Mouse (Mus musculus): ENCODE results near the gene Gm8439. TPM values are rescaled to one million over a fixed set of nuclear protein-coding genes. Genes with fewer than 3 reads are reported as not detected.
"Not testable (repeated sequence)": the region's sequence is repeated elsewhere in the genome, so short reads cannot be mapped to it uniquely, and the experiment has no call there.

Gene Gm8439
- total RNA-seq (2021) = not detected
- long read RNA-seq, experiment 1 = 0 reads
- long read RNA-seq, experiment 2 = 0 reads

DNA sequence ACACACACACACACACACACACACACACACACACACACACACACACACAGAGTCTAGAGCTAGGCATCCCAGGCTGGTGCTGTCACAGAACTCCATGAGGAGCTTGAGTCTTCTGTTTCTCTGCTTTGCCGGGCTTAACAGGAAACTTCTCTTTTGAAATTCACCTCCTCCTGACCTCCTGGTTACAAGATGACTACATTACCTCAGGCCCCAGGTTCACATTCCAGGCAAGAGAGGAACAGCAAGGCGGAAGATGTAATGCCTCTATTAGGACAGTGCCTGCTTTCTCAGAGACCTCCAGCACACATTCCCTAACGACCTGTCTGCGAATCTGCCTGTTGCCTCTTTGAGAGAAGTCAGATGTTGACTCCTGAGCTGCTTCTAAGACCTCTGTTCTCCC lies at the start of gene Gm8439:
Gene Gm8439, plus strand, starts transcription at position 301 of the 400 bp plus-strand sequence.
- no peak for DNase-seq (ENCODE audit: low spot score)

DNA sequence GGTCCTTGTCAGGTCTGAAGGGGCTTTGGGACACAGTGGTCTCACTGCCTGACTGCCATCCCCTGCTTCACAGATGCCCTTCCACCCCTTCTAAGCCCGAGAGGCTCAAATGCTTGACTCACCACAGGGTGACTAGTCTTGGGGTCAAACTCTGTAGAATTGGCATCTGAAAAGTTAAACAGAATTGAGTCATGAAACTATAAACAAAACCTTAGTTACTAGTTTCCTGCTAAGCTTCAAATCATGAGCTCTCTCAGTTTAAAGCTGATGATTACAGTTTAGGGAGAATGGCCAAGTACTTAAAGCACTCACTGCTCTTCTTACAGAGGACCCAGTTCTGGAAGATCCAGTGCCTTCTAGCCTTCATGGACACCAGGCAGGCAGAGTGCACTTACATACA lies 43.6 kb upstream of the Gm8439 start:
- DNase-seq (ENCODE audit: low spot score) = no peak

DNA sequence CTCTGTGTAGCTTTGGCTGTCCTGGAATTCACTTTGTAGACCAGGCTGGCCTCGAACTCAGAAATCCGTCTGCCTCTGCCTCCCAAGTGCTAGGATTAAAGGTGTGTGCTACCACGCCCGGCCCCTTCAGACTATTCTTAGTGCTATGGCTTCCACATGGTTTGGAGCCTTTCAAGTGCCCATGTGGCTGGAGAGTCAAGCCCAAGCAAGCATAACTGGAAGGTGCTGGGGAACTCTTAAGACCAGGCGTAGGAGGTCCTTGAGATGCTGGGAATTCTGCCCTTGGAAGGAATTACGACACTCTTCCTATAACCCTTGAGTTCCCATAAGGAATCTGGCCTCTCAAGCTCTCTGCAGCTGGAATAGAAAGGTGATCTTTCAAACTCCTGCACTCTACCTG lies 32.0 kb upstream of the Gm8439 start:
- no peak for DNase-seq (ENCODE audit: low spot score)

DNA sequence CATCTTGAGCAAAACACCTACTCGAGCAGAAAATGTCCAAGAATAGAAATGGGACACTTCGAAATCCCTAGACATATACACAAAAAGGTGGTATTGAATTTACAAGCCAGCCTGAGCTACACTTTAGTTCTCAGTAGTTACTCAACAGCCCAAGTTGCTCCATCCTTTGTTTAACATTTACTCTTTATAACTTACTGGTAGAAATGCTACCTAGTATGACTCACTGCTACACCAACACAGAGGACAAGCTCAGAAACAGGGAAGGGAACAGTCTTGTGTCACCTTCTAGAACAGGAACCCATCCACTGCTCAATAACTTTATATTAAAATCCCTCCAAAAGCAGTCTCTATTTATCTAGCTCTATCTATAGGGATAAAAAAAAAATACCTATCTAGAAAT lies 22.8 kb upstream of the Gm8439 start:
- no peak for DNase-seq (ENCODE audit: low spot score)

DNA sequence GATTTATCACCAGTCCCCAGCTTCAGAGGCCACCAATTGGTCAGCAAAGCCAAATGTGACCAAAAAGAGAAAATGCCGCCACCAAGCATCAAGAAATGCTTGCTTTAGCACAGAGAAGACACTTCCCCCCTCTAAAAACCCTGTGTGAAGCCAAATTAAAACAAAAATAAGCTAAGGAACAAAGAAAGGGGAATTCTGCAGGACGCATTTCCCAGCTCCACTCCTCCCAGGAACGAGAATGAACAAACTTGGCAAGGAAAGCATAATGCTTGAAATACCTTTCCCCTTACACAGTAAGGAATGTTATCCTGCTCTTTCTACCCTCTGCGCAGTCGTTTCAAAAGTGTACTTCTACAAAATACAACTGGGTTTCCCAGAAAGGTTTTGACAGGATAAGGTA lies 20.5 kb upstream of the Gm8439 start:
- DNase-seq (ENCODE audit: low spot score) = no peak

DNA sequence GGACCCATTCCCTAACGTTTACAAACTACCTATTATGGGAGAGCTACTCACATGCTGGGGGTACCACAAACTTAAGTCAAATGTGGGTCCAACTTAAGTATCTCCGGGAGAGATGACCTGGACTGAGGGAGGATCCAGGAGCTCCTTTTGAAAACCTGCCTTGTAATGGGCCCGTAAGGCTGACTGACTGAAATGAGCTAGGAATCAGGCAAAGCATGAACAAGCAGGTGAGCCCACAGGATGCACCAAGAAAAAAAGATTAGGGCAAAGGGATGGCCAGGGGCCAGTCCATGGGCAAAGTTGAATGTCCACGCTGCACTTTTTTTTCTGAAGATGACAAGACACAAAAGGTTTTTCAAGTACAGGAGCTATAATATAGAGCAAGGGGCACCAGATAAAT lies 19.5 kb upstream of the Gm8439 start:
- DNase-seq (ENCODE audit: low spot score) = no peak

DNA sequence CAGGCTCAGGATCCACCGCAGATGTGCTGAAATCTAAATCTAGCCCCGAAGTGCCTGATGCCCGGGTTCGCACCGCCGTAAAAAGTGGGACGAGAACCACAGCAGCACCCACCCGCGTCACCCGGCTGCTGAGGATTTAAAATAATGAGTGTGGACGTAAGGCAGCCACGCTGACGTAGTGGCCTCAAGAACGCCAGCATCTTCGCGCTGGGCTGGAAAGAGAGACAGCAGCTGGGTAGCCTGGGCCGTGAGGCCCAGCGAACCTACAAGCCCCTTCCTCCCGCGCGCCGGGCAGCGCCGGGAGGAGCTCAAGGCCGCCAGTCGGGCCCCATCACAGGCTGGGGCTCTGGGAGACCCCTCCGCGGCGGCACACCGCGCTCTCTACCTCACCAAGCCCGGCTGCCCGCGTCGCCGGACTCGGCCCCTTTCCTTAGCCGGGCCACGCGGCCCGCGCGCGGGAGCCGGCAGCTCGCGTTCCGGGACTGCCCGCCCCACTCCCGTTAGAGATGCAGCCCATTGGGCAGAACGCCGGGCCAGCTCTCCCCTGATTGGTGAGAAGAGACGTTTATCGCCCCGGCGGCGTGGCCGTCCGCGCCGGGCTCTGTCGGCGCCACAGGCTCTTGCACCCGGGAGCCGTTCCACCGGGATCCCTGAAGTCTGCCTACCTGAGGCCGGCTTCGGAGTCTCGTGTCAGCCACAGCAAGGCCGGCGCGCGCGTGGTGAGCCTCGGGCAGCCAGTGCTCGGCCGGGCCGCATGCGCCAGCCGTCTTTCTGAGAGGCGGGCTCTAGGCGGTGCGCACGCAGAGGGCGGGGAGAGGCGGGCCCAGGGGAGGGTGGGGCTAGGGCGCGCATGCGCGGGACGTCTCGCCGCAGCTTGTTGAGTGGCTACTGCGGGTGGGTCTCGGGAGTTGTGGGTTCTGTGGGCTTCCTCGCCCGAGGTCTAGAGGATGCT lies 18.8 kb upstream of the Gm8439 start, which contains the start of gene Ctps:
Gene Ctps, minus strand, starts transcription at position 791 of the 952 bp plus-strand sequence.
- DNase-seq (ENCODE audit: low spot score) = peak; percentile 96

DNA sequence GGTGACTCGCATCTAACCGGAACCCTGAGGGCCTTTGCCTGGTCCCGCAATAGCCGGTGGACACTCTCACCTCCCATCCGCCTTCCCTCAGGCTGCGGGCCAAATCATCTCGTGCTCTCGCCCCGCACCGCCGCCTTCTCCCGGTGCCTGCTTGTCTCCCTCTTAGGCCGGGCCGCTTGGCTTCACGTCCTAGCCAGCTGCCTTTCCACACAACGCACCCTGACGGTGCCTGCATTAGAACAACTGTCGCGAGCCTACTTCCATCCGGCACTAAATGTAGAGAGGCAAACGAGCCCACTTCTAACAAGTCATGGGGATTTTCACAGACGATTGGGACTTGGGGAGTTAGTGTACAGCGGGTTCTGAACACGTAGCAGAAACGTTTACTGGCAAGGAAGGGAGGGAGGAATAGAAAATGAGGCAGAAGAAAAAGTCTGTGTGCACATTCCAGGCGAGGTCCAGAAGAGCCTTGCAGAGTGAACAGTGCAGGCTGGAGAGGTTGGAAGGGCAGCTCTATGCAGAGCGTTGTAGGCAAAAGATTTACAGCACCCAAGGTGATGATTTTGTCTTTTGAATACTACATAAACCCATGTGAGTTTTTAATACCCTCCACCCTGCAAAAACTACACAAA lies 18.0 kb upstream of the Gm8439 start:
- DNase-seq (ENCODE audit: low spot score) = peak; percentile 16

DNA sequence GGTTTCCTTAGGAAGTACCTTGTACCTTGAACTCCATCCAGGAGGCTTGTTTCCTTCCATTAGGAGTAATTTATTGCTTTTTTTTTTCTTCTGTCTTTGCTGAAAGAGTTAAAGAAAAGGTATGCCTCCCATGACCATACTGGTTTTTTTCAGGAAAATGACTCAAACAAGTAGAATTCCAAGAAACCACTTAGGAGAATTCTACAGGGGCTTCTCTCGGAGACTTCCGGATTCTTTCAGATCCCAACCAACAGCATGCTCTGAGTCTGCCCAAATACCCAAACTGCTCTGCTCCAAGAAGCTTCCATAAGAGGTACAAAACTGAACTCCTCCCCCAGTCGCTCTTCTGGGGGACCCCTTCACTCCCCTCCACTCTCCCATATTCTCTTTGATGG lies 17.5 kb upstream of the Gm8439 start:
- DNase-seq (ENCODE audit: low spot score) = no peak

DNA sequence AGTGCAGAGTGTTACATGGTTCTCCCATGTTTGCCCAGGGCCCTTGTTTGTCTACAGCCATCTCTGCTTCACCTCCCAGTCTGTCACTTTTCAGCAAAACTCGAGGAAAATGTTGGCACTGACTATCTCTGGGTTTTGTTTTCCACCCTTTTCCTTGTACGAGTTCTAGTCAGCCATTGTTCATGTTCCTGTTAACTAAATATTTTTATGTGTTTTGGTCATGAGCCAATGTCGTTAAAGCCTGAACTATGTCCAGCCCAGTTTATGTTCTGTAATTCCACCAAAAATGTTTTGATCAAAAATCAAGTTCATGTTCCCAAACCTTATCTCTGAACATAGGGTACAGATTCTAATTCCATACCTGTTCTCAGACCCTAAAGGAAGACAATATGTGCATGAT lies 16.9 kb upstream of the Gm8439 start:
- no peak for DNase-seq (ENCODE audit: low spot score)

DNA sequence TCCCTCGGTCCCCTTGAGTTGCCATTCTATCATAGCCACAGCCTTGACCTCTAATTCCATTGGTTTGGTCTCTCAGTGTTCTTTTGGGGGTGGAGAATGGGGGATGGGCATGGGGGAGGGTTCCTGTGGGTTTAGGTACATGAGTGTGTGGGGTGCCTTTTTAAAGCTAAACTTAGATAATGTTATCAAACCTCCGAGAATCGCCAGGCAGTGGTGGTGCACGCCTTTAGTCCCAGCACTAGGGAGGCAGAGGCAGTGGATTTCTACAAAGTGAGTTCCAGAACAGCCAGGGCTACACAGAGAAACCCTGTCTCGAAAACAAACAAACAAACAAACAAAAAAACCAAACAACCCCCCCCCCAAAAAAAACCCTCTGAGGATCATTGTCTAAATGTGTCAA lies 7.7 kb upstream of the Gm8439 start:
- no peak for DNase-seq (ENCODE audit: low spot score)

DNA sequence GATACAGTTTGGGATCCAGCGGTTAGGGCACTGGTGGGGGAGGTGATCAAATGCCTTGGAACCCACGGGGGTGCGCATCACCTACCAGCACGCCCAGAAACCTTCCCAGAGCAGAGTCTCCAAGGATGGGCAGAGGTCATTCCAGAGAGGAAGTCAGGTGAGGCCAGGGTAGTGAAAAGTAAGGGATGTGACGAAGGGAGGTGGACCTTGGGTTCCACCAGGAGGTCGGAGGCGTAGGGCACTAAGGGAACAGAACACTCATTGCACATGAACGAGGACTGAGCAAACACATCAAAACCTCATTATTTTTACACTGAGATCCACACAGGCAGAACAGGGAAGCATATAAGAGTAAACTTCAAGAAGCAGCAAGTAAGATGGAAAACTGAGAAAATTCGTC lies 6.8 kb upstream of the Gm8439 start:
- DNase-seq (ENCODE audit: low spot score) = no peak

DNA sequence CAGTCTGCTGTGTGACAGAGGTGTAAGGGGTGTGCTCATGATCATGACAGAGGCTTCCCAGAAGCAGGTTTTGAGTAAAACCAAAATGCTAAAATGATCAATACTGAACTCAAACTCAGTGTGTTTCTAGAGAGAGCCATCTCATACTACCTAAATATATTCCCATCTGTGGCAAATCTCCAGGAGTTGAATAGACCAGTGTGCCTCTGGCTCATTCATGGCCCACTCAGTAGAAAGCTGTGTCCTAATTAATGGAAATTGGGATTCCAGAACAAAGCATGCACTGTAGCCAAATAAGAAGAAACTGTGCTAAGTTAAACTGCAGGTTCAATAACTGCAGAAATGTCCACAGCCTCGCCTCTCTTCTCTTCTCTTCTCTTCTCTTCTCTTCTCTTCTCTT lies 1.6 kb upstream of the Gm8439 start:
- DNase-seq (ENCODE audit: low spot score) = no peak

DNA sequence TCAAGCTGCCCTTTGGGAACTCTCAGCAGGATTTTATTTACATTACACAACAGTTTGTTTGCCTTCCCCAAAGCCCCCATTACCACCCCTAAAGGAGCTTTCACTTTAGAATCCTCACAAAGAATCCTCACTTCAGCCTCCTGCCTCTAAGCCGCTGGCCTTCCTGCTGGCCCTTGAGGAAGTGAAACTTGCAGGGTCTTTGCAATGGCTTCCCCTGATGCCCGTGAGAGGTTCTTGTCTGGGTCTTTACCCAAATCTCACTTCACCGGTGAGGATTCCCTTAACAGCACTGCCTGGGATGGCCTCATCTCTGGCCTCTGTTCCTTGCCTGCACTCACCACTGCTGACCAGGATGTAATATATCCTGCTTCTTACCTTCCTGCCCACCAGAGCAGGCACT lies 525 bp downstream of the Gm8439 start:
- no peak for DNase-seq (ENCODE audit: low spot score)

DNA sequence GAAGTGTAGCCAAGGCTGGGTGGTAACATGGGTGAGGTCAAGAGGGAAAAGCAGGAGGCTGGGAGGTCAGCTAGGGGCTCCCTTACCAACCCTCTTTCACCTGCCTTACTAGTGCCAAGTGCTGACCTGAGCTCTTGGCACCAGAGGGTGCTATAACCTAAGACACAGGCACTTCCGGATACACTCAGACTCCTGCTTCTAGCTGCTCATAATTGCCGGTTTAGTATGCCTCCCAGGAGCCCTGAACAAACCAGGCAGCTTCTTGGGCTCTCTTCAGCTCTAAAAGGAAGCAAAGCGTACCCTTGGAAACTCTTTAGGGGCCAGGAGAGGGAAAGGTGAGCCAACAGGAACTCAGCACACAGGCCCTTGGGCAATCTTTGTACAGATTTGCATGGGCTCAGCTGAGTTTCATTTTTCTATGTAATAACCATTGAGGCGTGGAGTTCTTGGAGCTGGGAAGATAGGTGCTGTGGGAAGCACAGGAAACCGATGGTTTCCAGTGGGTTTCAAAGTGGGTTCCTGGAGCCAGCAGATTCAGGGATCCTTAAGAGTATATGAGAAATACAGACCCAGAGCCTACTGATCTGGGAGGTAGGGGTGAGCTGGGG lies 1.4 kb downstream of the Gm8439 start:
- peak; percentile 58 for DNase-seq (ENCODE audit: low spot score)

DNA sequence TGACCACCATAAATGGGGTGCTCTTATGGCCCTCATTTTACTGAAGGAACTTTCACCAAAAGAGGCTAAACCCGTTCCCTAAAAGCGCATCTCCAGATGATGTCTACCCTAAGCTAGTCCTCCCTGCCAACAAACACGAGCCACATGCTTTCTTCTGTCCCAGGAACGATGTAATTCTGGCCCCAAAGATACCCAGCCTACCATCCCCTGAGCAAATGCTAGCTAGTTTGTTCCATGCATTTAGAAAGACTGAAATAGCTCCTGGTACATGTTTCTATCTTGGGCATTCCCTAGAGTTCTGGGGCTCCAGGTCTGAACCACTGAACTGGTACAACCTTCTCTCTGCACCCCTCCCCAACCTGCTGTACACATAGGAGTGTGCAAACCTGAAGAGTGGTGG lies 2.4 kb downstream of the Gm8439 start:
- DNase-seq (ENCODE audit: low spot score) = no peak

DNA sequence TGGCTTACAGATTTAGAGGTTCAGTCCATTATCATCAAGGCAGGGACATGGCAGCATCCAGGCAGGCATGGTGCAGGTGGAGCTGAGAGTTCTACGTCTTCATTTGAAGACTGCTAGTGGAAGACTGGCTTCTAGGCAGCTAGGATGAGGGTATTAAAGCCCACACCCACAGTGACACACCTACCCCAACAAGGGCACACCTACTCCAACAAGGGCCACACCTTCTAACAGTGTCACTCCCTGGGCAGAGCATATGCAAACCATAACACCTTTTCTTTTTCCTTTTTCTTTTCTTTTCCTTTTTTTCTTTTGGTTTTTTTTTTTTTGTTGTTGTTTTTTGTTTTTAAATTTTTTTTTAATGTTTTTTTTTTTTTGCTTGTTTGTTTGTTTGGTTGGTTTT lies 7.7 kb downstream of the Gm8439 start:
- not testable (repeated sequence) for DNase-seq (ENCODE audit: low spot score)

DNA sequence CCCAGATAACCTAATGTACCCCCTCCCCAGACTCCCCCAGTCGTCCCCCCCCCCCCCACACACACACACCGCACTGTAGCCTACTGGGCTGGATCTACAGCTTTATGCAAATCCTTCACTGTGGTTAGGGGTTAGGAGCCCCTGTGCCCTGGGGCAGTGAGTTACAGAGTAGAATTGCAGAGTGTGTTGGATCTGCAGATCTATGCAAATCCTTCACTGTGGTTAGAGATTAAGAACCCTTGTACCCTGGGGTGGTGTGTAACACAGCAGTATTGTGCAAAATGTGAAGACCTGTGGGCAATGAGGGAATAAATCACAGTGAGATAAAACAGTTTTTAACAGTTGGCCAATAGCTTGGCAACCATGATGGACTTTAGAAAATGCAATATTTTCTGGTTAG lies 10.4 kb downstream of the Gm8439 start:
- no peak for DNase-seq (ENCODE audit: low spot score)

DNA sequence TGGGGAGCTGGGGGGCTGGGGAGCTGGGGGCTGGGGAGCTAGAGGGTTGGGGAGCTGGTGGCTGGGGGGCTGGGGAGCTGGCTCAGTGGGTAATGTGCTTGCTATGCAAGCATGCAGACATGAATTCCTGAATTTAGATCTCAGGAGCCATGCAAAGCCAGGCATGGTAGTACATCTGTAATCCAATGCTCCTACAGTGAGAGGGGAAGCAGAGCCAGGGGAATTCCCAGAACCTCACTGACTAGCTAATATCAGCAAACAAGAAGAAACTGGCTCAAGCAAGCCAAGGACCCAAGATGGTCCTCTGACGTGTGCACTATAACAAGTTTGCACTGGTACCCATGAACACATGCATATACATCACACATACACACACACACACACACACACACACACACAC lies 13.2 kb downstream of the Gm8439 start:
- peak; percentile 24 for DNase-seq (ENCODE audit: low spot score)

DNA sequence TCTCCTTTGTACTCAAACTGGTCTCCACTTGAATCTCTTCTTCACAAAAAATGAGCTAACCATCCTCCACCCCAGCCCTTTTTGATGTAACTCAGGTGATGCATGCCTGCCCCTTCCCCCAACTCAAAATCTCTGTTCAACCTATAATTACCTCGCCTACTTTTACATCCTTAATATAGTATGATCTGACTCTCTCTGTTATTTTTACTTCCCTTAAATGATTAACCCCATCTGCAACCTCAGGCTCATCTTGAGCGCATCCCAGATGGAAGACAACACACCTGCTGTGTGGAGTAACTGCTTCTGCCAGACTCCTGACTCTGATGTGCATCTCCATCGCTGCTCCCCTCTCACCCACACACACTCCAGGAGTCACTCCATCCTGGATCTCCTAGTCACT lies 14.1 kb downstream of the Gm8439 start:
- DNase-seq (ENCODE audit: low spot score) = no peak

DNA sequence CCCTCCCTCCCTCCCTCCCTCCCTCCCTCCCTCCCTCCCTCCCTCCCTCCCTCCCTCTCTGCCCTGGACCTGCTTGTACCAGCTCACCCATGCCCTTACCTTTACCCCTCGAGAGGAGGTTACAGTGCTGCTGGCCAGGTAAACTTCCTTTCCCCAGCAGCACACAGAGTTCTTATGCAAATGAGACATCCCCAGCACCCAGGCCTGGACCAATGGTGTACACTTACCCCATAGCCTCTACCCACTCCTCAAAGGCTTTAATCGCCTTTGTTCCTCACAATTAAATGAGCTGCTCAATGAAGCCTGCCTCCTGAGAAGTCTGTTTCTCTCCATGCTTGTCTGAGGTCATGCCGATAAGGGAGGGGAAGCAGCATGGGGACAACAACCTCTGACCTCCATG lies 18.4 kb downstream of the Gm8439 start:
- DNase-seq (ENCODE audit: low spot score) = no peak

DNA sequence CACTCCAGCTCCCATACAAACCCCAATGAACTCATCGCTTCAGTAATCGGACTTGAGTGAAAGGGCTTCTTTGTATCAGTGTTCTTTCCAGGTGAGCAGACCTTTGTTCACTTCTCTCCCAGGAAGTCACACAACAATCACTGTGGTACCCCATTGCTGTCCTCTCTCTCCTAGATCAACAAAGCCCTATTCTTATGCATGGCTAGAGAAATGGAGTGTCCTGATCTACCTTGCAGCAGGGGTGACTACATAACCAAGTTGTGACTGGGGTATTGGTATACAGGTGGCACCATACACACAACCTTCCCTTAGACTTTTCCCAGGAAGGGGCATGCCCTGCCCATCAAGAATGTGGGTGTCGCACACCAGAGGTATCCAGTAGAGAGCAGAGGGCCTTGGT lies 22.5 kb downstream of the Gm8439 start:
- no peak for DNase-seq (ENCODE audit: low spot score)

Measured in gastrocnemius, adult 18-20 months (tissue).